Mouse (Mus musculus): Measurements from ENCODE around the gene Paf1. TPM values are rescaled to one million over a fixed set of nuclear protein-coding genes. Genes with fewer than 3 reads are reported as not detected.
A peak's percentile ranks its signal among the peaks of the same experiment; 100 is the strongest.

Paf1 gene
- polyA plus RNA-seq, 1 experiment from 2014 or later, result 93.0 TPM

GRCm38 (mm10) chr7:28373131-28373581 lies 19.6 kb upstream of the Paf1 start:
- Histone ChIP-seq H3K4me2 (peak overlapping the region; percentile 94), H3K4me1 (replicated peaks) (peaks cover 66% of the 10 kb centered on the region), H3K9me3 (no peaks in the 10 kb centered on the region), H3K27me3 (peaks cover 8% of the 10 kb centered on the region; the same call in 1 of the 2 replicates), H3K27ac (peak overlapping the region; percentile 91), H3K4me3 (peak overlapping the region; percentile 77), H3K9ac (no peak overlapping the region), H3K36me3 (peaks cover 15% of the 10 kb centered on the region)
- WGBS, result 0% methylated on average over 9 of the region's 9 CpGs
- ATAC-seq (ENCODE audit: low FRiP score), result peak; percentile 3

- 82% methylated on average over 7 of the region's 7 CpGs for WGBS
- Histone ChIP-seq H3K9ac (no peak overlapping the region), H3K27ac (0 out of 2 replicates have a peak overlapping the region, but pooled peaks have one; percentile 23), H3K4me3 (no peak overlapping the region), H3K27me3 (peaks cover 9% of the 10 kb centered on the region; the same call in 1 of the 2 replicates), H3K9me3 (no peaks in the 10 kb centered on the region), H3K36me3 (peaks cover 8% of the 10 kb centered on the region; the same call in 1 of the 2 replicates), H3K4me2 (no peak overlapping the region), H3K4me1 (replicated peaks) (peaks cover 68% of the 10 kb centered on the region)
- ATAC-seq (ENCODE audit: low FRiP score), result no peak
Measured at GRCm38 (mm10) chr7:28373891-28374495, 18.8 kb upstream of the Paf1 start.

- H3K9ac ChIP-seq, result no peak overlapping the region
- no peak overlapping the region for H3K4me3 ChIP-seq
- peaks cover 71% of the 10 kb centered on the region for H3K4me1 ChIP-seq (replicated peaks)
- WGBS, result 84% methylated on average over 10 of the region's 10 CpGs
- H3K36me3 ChIP-seq, result peaks cover 1% of the 10 kb centered on the region; the same call in 1 of the 2 replicates
- H3K27ac ChIP-seq, result peak overlapping the region; percentile 90
- no peaks in the 10 kb centered on the region for H3K9me3 ChIP-seq
- peaks cover 9% of the 10 kb centered on the region; the same call in 1 of the 2 replicates for H3K27me3 ChIP-seq
- no peak overlapping the region for H3K4me2 ChIP-seq
- ATAC-seq (ENCODE audit: low FRiP score), result no peak
Measured at GRCm38 (mm10) chr7:28374647-28375046, 18.1 kb upstream of the Paf1 start.

GRCm38 (mm10) chr7:28375176-28375921 lies 17.4 kb upstream of the Paf1 start:
- peak; percentile 16 for ATAC-seq (ENCODE audit: low FRiP score)
- H3K27ac ChIP-seq, result peak overlapping the region; percentile 90
- peak overlapping the region; percentile 72 for H3K9ac ChIP-seq
- H3K4me3 ChIP-seq, result peak overlapping the region; percentile 42
- H3K27me3 ChIP-seq, result peaks cover 11% of the 10 kb centered on the region
- under 1% methylated on average over 35 of the region's 36 CpGs for WGBS
- H3K36me3 ChIP-seq, result no peaks in the 10 kb centered on the region
- peak overlapping the region; percentile 62 for H3K4me2 ChIP-seq
- no peaks in the 10 kb centered on the region for H3K9me3 ChIP-seq
- H3K4me1 ChIP-seq (replicated peaks), result peaks cover 65% of the 10 kb centered on the region

GRCm38 (mm10) chr7:28376011-28376771 lies 16.6 kb upstream of the Paf1 start:
- Histone ChIP-seq H3K9ac (peak overlapping the region; percentile 72), H3K27me3 (peaks cover 20% of the 10 kb centered on the region), H3K4me2 (peak overlapping the region; percentile 62), H3K4me1 (replicated peaks) (peaks cover 62% of the 10 kb centered on the region), H3K9me3 (no peaks in the 10 kb centered on the region), H3K4me3 (peak overlapping the region; percentile 42), H3K36me3 (no peaks in the 10 kb centered on the region), H3K27ac (peak overlapping the region; percentile 90)
- ATAC-seq (ENCODE audit: low FRiP score), result no peak
- WGBS, result 3% methylated on average over 30 of the region's 30 CpGs

- peak overlapping the region; percentile 53 for H3K4me3 ChIP-seq
- H3K27me3 ChIP-seq, result peaks cover 22% of the 10 kb centered on the region
- H3K9ac ChIP-seq, result peak overlapping the region; percentile 79
- 0 out of 2 replicates have a peak overlapping the region, but pooled peaks have one; percentile 30 for H3K27ac ChIP-seq
- no peaks in the 10 kb centered on the region for H3K9me3 ChIP-seq
- no peaks in the 10 kb centered on the region for H3K36me3 ChIP-seq
- no peak for ATAC-seq (ENCODE audit: low FRiP score)
- peak overlapping the region; percentile 82 for H3K4me2 ChIP-seq
- H3K4me1 ChIP-seq (replicated peaks), result peaks cover 65% of the 10 kb centered on the region
- WGBS, result 74% methylated on average over 18 of the region's 18 CpGs
Measured at GRCm38 (mm10) chr7:28377190-28378065, 15.3 kb upstream of the Paf1 start.

- Histone ChIP-seq H3K9ac (peak overlapping the region; percentile 79), H3K4me1 (replicated peaks) (peaks cover 72% of the 10 kb centered on the region), H3K9me3 (no peaks in the 10 kb centered on the region), H3K27me3 (peaks cover 22% of the 10 kb centered on the region), H3K4me3 (peak overlapping the region; percentile 53), H3K36me3 (no peaks in the 10 kb centered on the region), H3K27ac (peak overlapping the region; percentile 30; the same call in 1 of the 2 replicates), H3K4me2 (peak overlapping the region; percentile 82)
- ATAC-seq (ENCODE audit: low FRiP score), result no peak
- 46% methylated on average over 32 of the region's 32 CpGs for WGBS
Measured at GRCm38 (mm10) chr7:28378066-28378690, 14.6 kb upstream of the Paf1 start.

- Histone ChIP-seq H3K4me3 (peak overlapping the region; percentile 53), H3K36me3 (no peaks in the 10 kb centered on the region), H3K9ac (peak overlapping the region; percentile 79), H3K27ac (peak overlapping the region; percentile 80), H3K4me2 (peak overlapping the region; percentile 82), H3K9me3 (no peaks in the 10 kb centered on the region), H3K4me1 (replicated peaks) (peaks cover 70% of the 10 kb centered on the region), H3K27me3 (peaks cover 22% of the 10 kb centered on the region)
- peak; percentile 50 for ATAC-seq (ENCODE audit: low FRiP score)
- 1% methylated on average over 53 of the region's 53 CpGs for WGBS
Measured at GRCm38 (mm10) chr7:28378769-28379651, 13.7 kb upstream of the Paf1 start.

GRCm38 (mm10) chr7:28380237-28381016 lies 12.3 kb upstream of the Paf1 start, which contains the start of gene Zfp36:
Zfp36 (minus strand) TSS chr7:28380253.
- Histone ChIP-seq H3K9me3 (no peaks in the 10 kb centered on the region), H3K36me3 (peaks cover 7% of the 10 kb centered on the region; the same call in 1 of the 2 replicates), H3K4me2 (peak within 1 kb of the TSS; percentile 82), H3K27me3 (peaks cover 22% of the 10 kb centered on the region), H3K4me3 (peak within 1 kb of the TSS; percentile 53), H3K4me1 (replicated peaks) (peaks cover 64% of the 10 kb centered on the region), H3K9ac (peak within 1 kb of the TSS; percentile 79), H3K27ac (peak within 1 kb of the TSS; percentile 80)
- ATAC-seq (ENCODE audit: low FRiP score), result no peak
- WGBS, result 64% methylated on average over 17 of the region's 17 CpGs
